Mouse (Mus musculus) lung, postnatal 10 days (tissue): Measurements from ENCODE around the gene Zfp668.
A peak's percentile ranks its signal among the peaks of the same experiment; 100 is the strongest.
"Not testable (repeated sequence)": the region's sequence is repeated elsewhere in the genome, so short reads cannot be mapped to it uniquely, and the experiment has no call there.

ENCODE experiments used
- DNase-seq: peaks from one replicate; pipeline ENCODE4 v3.0.0; 2021

Zfp668 gene

GRCm38 (mm10) chr7:127840886-127841285 is 35.7 kb downstream of the Zfp668 start:
- peak; percentile 66 for DNase-seq

GRCm38 (mm10) chr7:127840031-127840430 is 36.6 kb downstream of the Zfp668 start:
- DNase-seq: not testable (repeated sequence)

DNA sequence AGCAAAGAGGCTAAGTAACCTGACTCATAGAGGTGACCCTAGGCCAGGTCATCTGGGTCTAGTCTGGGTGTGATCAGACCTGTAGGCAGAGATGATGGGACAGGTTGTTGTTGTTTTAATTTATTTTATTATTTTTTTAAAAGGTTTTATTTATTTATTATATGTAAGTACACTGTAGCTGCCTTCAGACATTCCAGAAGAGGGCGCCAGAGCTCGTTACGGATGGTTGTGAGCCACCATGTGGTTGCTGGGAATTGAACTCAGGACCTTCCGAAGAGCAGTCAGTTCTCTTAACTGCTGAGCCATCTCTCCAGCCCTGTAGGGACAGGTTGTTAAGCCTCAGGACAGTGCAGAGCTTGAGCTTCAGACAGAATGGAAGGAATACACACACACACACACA is 38.8 kb downstream of the Zfp668 start:
- DNase-seq: not testable (repeated sequence)

- no peak for DNase-seq
Observed at GRCm38 (mm10) chr7:127837473-127837872, 39.2 kb downstream of the Zfp668 start.

GRCm38 (mm10) chr7:127835550-127835949 is 41.1 kb downstream of the Zfp668 start:
- no peak for DNase-seq

- peak; percentile 35 for DNase-seq
Observed at GRCm38 (mm10) chr7:127824176-127824871, 52.3 kb downstream of the Zfp668 start, which contains the start of the genes Stx4a and Stx1b. Gene Stx4a (plus strand): TSS chr7:127824294. Gene Stx1b (minus strand): TSS chr7:127824549.

DNA sequence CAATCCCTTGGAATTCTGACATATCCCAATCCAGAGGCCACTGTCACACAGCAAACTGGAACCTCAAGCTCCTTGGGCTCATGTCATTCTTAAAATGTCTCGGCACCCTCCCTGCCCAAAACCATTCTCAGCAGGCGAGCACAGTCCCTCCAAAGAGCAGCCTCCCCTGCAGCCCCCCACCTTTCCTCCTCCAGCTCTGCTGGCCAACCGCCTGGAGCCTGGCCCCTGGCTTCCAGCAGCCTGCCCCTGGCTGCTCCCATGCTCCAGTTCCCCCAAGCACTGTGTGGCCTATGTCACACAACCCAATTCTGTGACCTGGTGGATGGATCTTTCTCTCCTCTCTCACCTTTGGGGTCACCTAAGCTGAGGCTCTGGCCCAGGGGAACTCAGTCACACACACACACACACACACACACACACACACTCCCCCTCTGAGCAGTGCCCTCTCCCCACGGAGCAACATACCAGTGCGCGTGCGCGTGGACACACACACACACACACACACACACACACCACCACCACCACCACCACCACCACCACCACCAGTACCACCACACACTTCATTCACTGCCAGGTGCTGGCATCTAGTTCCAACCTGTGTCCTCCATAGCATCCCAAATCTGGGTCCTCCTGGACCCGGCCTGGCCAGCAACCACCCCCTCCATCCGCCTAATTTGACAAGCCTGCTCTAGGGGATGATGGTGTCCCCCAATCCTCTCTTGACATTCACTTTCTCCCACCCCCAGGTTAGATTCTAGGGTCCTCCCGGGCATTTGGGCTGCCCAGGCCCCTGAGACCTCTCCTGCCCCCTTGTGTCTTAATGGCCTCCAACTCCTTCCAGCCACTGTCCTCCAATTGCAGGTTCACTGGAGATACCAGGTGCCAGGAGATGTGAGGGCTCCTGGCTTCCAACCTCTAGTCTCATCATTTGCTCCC is 53.1 kb downstream of the Zfp668 start:
- no peak for DNase-seq

DNA sequence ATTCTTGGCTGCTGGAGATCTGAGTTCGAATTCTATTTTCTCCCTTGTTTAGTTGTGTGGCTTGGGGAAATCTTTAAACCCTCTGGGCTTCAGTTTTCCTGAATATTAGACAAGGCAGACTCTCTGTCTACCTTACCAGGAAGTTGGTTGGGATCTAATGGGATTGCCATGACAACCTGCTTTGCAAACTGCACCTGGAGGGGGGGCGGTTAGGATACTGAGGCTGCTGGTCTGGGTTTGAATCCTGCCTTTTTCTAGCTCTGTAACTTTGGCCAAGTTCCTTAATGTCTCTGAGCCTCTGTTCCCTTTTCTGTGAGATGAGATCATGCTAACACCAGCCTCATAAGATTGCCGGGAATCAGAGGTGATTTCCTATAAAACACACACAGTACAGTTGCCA is 54.1 kb downstream of the Zfp668 start:
- no peak for DNase-seq

- DNase-seq: peak; percentile 31
Observed at GRCm38 (mm10) chr7:127820836-127821509, 55.7 kb downstream of the Zfp668 start.

- no peak for DNase-seq
Observed at GRCm38 (mm10) chr7:127817776-127818175, 58.9 kb downstream of the Zfp668 start.

DNA sequence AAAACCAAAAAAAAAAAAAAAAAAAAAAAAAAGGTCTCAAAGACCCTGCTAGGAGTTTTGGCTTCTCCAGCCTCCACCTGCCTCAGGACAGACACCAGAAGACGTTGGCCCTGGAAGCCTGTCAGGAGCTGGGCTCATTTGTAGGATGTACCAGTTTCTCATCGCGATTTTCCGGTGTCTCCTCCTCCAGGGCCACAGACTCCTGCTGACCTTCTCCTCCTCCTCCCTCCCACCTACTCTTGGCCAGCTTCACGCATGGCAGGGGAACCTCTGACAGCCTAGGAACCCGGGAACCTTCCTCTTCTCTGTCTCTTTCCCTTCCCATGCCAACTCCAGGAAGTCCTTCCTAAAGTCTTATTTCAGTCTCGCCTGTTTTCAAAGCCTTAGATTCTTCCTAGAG is 59.6 kb downstream of the Zfp668 start:
- DNase-seq: no peak

- peak; percentile 75 for DNase-seq
Observed at GRCm38 (mm10) chr7:127815954-127816821, 60.4 kb downstream of the Zfp668 start.

DNA sequence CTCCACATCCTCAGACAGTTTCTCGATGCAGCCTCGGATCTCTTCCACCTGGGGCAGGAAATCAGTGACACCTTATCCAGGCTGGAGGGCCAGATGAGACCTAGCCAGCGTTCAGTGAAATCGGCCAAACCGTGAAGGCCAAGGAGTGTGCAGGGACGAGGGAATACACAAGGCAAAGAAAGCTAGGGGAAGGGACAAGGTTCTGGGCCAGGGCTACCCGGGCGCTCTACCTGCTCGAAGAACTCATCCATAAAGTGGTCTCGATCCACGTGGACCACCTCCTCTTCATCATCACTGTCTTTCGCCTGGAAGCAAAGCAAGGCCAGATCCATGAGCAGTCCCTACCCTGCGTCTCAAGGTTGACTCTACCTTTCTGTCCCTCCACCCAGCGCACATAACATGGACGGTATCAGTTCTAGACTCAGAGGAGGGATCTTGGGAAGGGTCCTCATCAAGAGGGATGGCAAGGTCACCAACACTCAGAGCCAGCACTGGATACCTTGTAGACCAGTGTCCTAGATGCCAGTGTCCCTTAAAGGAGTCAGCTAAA is 61.4 kb downstream of the Zfp668 start:
- no peak for DNase-seq

- peak; percentile 55 for DNase-seq
Observed at GRCm38 (mm10) chr7:127814241-127814921, 62.2 kb downstream of the Zfp668 start.

- no peak for DNase-seq
Observed at GRCm38 (mm10) chr7:127813821-127814220, 62.8 kb downstream of the Zfp668 start.
